Mouse (Mus musculus) spleen, postnatal 4 days (tissue): ENCODE results near the gene Rnft1.
A peak's percentile ranks its signal among the peaks of the same experiment; 100 is the strongest.
"Not testable (repeated sequence)": the region's sequence is repeated elsewhere in the genome, so short reads cannot be mapped to it uniquely, and the experiment has no call there.

ENCODE experiments used
- DNase-seq, 2 experiments: peaks; one replicate each; pipeline ENCODE4 v3.0.0; 2022; ENCODE audit warnings: low spot score in 2 of 2

Rnft1 gene

DNA sequence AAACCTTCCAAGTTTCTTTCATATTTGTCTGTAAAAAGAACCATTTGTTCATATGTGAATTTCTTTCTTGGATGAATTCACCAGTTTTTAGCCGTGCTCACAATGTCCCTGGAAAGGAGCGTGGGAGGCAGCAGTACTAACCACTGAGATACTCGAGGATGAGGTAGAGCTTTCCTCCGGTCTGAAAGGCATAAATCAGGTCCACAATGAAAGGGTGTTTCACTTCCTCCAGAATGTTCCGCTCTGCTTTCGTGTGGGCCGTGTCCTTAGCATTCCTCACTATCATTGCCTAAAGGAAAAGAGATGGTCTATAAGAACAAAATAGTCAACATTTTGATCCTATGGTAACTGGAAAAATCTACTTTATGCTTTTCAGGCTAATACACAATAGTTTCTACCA lies 35.3 kb downstream of the Rnft1 start:
- DNase-seq: no peak

DNA sequence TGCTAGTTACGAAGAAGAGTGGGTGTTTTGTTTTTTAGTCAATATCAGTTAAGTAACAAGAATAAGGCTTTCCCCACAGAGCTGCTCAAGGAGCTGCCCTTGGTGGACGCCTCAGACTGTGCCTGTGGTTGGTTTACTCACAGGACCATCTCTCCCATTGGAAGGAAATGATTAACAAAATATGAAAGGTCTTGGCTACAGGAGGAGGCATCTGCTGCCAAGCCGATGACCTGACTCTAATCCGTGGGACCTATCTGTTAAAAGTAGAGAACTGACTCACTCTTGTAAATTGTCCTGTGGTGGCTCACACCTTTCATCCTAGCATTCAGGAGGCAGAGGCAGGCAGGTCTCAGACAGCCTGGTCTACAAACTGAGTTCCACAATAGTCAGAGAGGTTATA lies 43.1 kb downstream of the Rnft1 start:
- DNase-seq: no peak

DNA sequence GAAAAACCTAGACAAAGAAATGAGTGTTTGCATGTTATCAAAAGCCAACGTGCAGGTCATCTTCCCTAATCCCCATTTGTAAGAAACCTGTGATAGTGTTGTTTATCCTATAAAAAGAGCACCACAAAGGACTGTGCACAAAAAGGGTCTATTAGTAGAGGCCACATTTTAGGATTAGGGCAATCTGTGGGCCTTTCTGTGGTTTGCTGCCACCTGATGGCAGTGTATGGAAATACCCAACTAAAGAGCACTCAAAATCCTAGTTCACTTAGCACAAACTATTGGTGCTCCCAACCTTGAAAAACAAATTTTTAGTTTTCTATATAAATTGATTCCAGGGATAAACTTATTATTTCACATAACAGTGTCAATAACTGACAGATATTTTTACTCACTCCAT lies 48.4 kb downstream of the Rnft1 start:
- DNase-seq: peak in 1 of 2 experiments; percentile 64

DNA sequence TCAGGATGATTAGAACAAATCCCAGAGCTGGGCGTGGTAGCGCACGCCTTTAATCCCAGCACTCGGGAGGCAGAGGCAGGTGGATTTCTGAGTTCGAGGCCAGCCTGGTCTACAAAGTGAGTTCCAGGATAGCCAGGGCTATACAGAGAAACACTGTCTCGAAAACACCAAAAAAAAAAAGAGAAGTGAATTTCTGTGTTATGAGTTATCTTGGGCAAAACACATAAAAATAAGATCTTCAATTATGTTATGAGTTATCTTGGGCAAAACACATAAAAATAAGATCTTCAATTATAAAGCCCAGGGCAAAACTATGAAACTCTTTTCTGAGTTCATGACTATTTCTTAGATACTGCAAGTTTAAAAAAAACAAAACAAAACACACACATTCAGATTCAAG lies 48.8 kb downstream of the Rnft1 start:
- not testable (repeated sequence) for DNase-seq

DNA sequence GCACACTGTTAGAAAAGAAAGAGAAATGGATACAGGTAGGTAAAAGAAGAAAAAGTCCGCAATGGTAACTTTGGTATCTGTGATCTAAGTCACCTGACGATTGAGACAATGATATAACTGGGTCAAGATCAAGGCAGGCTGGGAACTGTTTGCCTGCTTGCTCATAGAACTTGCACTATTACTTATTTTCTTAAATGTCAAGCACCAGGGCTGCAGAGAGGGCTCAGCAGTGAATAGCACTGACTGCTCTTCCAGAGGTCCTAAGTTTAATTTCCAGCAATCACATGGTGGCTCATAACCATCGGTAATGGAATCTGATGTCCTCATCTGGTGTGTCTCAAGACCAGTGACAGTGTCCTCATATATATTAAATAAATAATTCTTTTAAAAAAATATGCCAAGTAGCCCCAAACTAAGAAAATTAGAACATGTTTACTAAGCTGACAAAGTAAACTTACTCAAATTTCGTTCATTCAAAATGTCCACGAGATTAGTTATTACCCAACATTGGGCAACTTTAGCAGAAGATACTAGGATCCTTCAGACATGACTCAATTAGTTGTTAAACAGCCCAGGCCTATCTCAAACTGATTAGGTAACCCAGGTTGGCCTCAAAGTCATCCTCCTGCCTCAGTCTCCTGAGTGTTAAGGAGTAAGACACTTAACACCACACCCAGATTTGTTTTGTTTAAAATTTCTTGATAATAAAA lies 49.9 kb downstream of the Rnft1 start:
- DNase-seq: no peak

DNA sequence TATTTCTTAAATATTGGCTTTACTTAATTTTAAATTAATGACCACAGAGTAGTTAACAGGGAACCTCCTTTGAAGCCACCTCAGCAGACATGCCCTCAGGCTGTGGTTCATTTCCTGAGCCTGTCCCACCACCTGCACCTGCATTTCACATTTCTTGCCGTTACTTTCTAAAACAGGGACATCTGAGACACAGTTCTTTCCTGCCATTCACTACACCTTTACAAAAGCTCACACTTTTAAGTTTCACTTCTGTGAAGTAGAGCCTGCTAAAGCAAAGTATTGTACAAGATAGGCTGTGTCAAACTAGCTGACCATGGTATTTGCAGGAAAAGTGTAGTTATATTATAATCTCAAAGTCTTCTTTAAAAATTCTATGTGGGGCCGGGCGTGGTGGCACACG lies 54.3 kb downstream of the Rnft1 start:
- DNase-seq: no peak

DNA sequence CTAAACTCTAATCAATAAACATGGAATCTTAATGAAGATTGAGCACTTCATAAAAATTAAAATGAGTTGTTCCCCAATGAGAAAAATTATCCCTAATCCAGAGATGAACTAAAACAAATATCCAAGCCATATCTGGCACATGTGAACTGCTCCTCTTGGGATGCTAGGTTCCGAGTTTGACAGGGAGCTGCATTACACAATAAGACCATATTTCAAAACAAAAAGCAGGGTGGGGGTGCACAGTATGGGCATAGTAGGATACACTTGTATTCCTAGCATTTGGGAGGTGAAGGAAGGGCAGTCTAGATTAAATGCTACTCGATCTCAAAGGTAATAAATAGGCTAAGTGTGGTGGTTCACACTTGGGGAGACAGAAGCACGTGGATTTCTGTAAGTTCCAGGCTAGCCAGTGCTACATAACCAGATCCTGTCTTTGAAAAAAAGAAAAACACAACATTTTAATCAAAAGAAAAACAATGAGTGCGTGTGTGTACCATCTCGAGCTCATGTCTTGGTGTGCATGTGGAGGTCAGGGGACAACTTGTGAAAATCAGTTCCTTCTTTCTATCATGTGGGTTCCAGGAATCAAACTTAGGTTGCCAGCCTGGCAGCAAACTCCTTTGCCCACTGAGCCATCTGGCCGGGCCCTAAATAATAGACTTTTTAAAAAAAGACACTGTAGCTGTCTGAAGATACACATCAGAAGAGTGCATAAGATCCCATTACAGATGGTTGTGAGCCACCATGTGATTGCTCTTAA lies 55.4 kb downstream of the Rnft1 start:
- DNase-seq: no peak

DNA sequence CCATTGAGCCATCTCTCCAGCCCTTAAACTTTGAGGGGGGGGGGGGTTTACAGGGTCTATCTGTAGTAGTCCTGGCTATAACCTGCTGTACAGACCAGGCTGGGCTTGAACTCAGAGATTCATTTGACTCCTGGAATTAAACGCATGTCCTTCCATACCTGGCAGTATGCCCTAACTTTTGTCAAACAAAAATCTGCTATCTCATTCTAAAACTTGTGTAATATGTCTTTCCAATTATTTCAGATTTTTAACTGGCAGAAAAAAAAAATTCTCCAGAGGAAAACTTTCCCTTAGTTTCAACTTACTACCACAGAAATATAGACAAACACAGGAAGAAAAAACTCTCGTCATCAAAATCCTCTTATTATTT lies 56.0 kb downstream of the Rnft1 start:
- DNase-seq: no peak

DNA sequence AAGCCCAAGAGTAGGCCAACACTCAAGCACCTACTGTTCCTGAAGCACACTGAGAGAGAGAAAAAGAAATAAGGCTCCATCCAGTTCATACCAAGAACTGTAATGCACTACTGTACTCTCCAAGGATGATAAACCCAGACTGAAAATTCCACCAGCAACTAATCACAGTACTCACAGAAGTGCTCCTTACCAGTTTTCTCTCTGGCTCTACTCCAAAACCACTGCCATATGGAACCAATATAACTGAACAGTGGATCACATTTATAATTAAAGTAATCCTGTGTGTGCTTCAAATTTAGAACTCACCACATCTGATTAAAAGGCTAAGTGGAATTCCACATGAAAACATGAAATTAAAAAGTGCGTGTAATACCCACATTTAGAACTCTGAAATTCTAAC lies 58.4 kb downstream of the Rnft1 start:
- no peak for DNase-seq

DNA sequence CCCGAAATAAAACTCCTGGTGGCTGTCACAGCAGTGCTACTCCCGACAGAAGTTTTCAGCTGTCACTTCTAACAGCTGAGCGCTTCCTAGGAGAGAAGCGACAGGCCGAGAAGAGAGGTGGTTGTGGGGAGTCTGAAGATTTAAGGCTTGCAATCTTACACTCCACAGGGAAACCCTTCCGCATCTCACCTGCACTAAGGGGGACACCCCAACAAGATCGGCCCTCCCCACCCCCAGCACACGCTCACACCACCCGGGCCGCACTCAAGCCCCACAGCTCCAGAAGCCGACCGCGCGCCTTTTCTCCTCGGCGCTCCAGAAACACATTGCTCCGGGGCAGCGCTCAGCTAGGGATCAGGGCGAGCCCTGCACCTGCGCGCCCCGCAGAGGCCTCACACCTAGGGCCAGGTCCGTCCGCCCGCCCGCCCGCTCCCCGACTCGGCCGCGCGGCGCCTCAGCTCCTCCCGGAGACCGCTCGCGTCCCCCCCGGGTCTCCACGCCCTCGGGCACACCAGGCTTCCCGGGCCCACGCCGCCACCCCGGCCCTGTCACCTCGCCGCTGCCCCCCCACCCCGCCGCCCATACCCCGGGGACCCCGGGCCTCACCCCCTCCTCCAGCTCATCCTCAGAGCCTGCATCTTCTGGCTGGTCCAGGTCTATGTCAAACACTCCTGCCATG lies 59.6 kb downstream of the Rnft1 start:
- peak; percentile 60 to 85 for DNase-seq

DNA sequence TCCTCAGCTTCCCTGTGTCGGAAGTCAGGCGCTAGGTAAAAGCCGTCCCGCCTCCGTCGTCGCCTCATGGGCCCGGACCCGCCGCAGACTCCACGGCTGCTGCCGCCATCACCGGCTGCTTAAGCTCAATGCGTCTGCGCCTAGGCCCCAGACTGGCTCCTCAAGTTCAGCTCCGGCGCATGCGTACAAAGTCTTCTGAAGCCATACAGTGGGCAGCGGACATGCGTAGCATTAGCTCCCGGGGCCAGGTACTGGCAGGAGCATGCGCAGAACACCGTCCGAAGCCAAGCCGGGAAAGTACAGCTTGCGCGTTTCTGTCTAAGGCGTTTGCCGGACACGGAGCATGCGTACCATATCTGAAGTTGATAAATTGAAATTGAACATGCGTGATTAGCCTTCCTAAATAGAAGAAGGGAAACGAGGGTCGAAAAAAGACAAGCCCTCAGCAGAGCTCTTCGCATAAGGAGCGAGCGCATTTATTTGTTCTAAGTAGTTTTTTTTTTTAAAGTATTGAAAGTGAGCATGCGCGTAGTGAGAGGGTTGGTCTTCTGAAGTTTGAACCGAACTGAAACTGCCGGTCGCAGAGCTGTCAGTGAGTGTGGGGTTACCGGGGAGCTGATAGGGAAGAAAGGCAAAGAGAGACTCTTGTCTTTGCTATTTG lies 60.3 kb downstream of the Rnft1 start, which contains the start of the genes Rps6kb1 and Tubd1:
TSS of gene Rps6kb1 (minus strand) at position 167 of the 661 bp plus-strand sequence.
TSS of gene Tubd1 (plus strand) at position 353 of the 661 bp plus-strand sequence.
- peak; percentile 100 for DNase-seq

DNA sequence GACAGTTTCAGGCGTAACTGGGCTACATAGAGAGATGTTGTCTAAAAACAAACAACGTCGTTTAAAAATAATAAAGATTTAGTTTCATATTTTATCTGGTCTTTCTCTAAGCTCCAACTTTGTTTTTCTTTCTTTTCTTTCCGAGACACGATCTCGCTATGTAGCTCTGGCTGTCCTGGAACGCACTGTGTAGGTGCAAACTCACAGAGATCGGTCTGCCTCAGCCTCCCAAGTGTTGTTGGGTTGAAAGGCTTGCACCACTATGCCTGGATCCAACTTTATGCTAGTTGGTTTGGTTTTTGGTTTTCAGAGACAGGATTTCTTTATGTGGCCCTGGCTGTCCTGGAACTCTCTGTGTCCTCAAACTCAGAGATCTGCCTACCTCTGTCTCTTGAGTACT lies 61.1 kb downstream of the Rnft1 start:
- DNase-seq: no peak

DNA sequence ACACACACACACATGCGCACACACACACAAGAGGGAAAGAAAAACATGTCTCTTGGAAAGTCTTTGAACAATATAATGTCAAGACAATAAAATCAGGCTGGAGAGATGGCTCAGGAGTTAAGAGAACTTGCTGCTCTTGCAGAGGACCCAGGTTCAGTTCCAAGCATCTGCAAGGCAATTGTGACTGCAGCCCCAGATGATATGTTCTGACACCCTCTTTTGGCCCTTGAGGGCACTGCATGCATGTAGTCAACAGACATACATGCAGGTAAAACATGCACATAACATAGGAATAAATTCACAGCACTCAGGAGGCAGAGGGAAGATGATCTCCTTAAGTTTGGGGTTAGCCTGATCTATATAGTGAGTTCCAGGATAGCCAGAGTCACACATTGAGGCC lies 63.0 kb downstream of the Rnft1 start:
- peak in 1 of 2 experiments; percentile 46 for DNase-seq
